Mouse (Mus musculus) stomach, adult 2 months (tissue): Measurements from ENCODE around the gene Gcnt4. TPM values are rescaled to one million over a fixed set of nuclear protein-coding genes. Genes with fewer than 3 reads are reported as not detected.

Experiments
- polyA plus RNA-seq: library from polyadenylated mRNA; depleted of rRNA; stranded (reverse); fragments of >200 nt; gene quantifications from 2 replicates; pipeline ENCODE4 v1.2.3, GENCODE M21; 2012; rRNA removed

Gcnt4 gene
- 0.11 and 0.25 TPM in 2 replicates for polyA plus RNA-seq

DNA sequence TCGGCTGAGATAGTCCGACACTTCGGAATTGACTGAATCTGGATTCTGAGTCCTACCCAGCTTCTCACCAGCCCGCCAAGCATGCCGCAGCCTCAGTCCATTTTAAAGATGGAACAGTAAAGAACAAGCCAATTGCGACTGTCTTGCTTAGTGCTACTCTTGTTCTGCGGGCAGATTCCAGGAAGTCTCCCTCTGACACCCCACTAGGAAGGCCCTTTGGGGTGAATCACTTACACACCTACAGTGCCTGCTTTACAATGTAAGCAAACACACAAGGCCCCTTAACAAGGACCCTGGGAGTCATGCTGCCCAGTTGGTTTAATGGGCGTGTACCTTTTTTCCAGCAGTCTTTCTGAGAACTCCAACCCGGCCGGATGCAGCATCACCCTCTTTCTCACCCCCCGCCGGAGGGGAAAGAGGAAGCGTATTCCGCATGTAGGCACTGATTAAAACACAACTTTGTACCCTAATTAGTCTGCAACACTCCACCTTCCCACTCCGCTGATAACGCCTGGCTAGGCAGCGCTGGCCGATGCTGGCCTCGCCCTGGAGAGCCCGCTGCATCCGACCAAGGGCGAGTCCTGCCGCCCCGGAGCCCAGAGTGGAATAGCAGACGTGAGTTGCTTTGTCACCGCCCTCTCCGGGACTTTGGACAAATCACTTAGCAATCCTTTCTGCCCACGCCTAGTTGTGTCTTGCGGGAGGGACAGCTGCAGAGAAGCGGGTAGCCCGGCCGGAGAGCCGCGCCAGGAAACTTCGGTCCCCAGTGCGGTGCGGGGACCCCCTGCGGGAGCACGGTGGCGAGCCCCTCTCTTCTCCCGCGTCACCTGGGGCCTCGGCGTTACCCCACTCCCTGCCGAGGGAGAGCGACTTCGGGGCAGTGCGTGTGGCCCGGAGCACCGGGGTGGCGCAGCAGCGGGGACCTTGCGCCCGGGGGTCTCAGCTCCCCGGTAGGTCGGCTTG is at the start of gene Gcnt4:
Gcnt4 (plus strand) TSS at position 691 of the 963 bp plus-strand sequence.

Other genes with a start within 250 kb of the Gcnt4 start
- gene Ankrd31, start 176.4 kb upstream of the Gcnt4 start, polyA plus RNA-seq, result not detected in 2 replicates
- gene 1700029F12Rik, start 109.7 kb downstream of the Gcnt4 start, polyA plus RNA-seq, result 0.06 TPM in 1 of 2 replicates, not detected in the other
- gene Fam169a, start 142.6 kb downstream of the Gcnt4 start, polyA plus RNA-seq, result not detected in 2 replicates
- 0.45 and 1.7 TPM in 2 replicates for gene Gm6169, start 174.5 kb downstream of the Gcnt4 start, polyA plus RNA-seq
- 7.9 and 8.3 TPM in 2 replicates for gene Gfm2, start 213.2 kb downstream of the Gcnt4 start, polyA plus RNA-seq
- 4.1 and 5.0 TPM in 2 replicates for gene Nsa2, start 213.2 kb downstream of the Gcnt4 start, polyA plus RNA-seq